Mouse (Mus musculus) E14TG2a.4 (cell line): Measurements from ENCODE around the gene Clp1.

Experiments used
- CTCF ChIP-seq: conservative IDR thresholded peaks from 2 replicates; pipeline ENCODE4 v1.5.1; 2014; ENCODE audit warnings: low read length
- NANOG ChIP-seq: IDR thresholded peaks from 2 replicates; pipeline ENCODE4 v1.6.1; 2014; ENCODE audit warnings: borderline replicate concordance, low read length, mixed read lengths
- POU5F1 ChIP-seq: IDR thresholded peaks from 2 replicates; pipeline ENCODE4 v1.6.1; 2014; ENCODE audit warnings: low read length, borderline replicate concordance

DNA sequence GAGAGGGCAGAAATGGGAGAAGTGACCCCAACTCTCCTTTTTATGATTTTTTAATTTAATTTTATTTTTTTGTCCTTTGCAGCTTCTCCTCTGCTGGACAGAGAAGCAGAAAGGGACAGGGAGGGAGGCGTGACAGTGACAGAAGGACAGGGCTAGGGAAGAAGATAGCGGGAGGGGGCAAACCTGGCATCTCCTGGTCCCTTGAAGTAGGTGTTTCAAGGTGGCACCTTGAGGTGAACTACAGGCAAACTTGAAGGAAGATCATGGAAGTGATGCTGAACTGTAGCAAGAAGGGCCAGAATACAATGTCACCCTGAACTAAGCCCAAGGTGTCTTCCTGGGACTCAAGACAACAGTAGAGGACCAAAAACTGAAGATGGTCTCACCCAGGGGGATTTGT lies 7.8 kb upstream of the Clp1 start:
- TF ChIP-seq CTCF (no peak), NANOG (no peak), POU5F1 (no peak)
